Mouse (Mus musculus) limb, embryonic 13.5 days (tissue): ENCODE measurements around the gene Cmya5. TPM values are rescaled to one million over a fixed set of nuclear protein-coding genes. Genes with fewer than 3 reads are reported as not detected.
A peak's percentile ranks its signal among the peaks of the same experiment; 100 is the strongest.

Experiments used
- ATAC-seq: fragments of 200-750 bp; cut with Nextera tagmentation; 2 replicates; pipeline ENCODE4 v1.8.0; 2017; ENCODE audit warnings: low read depth, moderate number of reproducible peaks, moderate TSS enrichment; ENCODE audit not compliant: low FRiP score
- H3K27ac ChIP-seq: fragments of 300-500 bp; sonication (generic); 2 replicates; pipeline ENCODE4 v1.5.1; 2015; ENCODE audit warnings: inconsistent platforms, mild to moderate bottlenecking, moderate library complexity
- H3K27me3 ChIP-seq: fragments of 300-500 bp; sonication (generic); 2 replicates; pipeline ENCODE4 v1.6.1; 2015; ENCODE audit warnings: mild to moderate bottlenecking, inconsistent platforms
- H3K36me3 ChIP-seq: fragments of 300-500 bp; sonication (generic); 2 replicates; pipeline ENCODE4 v1.6.1; 2015; ENCODE audit warnings: inconsistent platforms, mild to moderate bottlenecking, moderate library complexity
- H3K4me1 ChIP-seq: fragments of 300-500 bp; sonication (generic); 2 replicates; pipeline ENCODE4 v1.6.1; 2015; ENCODE audit warnings: inconsistent platforms
- H3K4me2 ChIP-seq: fragments of 300-500 bp; sonication (generic); replicated peaks from 2 replicates; pipeline ENCODE4 v1.6.1; 2015; ENCODE audit warnings: inconsistent platforms, mild to moderate bottlenecking, moderate library complexity
- H3K4me3 ChIP-seq: fragments of 300-500 bp; sonication (generic); 2 replicates; pipeline ENCODE4 v1.5.1; 2015; ENCODE audit warnings: moderate library complexity, mild to moderate bottlenecking, inconsistent platforms
- H3K9ac ChIP-seq: fragments of 300-500 bp; sonication (generic); 2 replicates; pipeline ENCODE4 v1.6.1; 2015; ENCODE audit warnings: mild to moderate bottlenecking, inconsistent platforms
- H3K9me3 ChIP-seq: fragments of 300-500 bp; sonication (generic); 2 replicates; pipeline ENCODE4 v1.6.1; 2016; ENCODE audit warnings: inconsistent platforms
- WGBS: fragments of 180-500 bp; shearing (Covaris S2); methylation state at CpG from one replicate; pipeline ENCODE4 v1.1.7; 2015; 5-methylcytosine and 5-hydroxymethylcytosine counted together
- polyA plus RNA-seq: library from polyadenylated mRNA; unstranded; fragments of >200 nt; fragmentation: Nextera tagmentation; extraction: Ambion mirVana; gene quantifications from 2 replicates; pipeline ENCODE4 v1.2.1, GENCODE M21; 2015

Gene Cmya5
- polyA plus RNA-seq, 1 experiment from 2014 or later = 0.22 TPM

GRCm38 (mm10) chr13:93004003-93004402 is 140.5 kb downstream of the Cmya5 start:
- ATAC-seq = no peak
- H3K4me2 ChIP-seq = no peak overlapping the region
- H3K9me3 ChIP-seq = no peaks in the 10 kb centered on the region
- H3K27ac ChIP-seq = no peak overlapping the region
- H3K36me3 ChIP-seq = no peaks in the 10 kb centered on the region
- 76% methylated on average over 6 of the region's 6 CpGs for WGBS
- H3K4me1 ChIP-seq = no peaks in the 10 kb centered on the region
- H3K27me3 ChIP-seq = no peaks in the 10 kb centered on the region
- no peak overlapping the region for H3K4me3 ChIP-seq
- no peak overlapping the region for H3K9ac ChIP-seq

DNA sequence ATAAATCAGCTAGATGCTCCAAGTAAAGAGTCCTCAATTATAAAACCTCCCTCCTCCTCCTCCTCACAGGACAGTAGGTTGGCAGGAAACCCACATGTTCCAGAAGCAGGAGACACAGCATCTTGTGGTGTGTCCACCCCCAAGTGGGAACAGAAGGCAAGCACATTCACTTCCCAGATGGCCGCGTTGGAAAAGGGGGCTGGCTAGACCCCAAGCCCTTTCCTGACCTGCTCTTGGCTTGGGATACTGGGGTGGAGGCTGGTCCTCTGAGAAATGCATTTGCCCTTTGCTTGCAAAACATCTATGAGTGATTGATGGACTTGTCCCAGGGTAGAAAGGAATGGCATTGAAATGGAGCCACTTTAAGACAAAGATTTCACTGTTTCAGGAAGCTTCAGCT is 142.1 kb downstream of the Cmya5 start:
- Histone ChIP-seq H3K4me3 (no peak overlapping the region), H3K4me2 (no peak overlapping the region), H3K4me1 (no peaks in the 10 kb centered on the region), H3K9me3 (no peaks in the 10 kb centered on the region), H3K27me3 (no peaks in the 10 kb centered on the region), H3K36me3 (no peaks in the 10 kb centered on the region), H3K27ac (no peak overlapping the region), H3K9ac (no peak overlapping the region)
- ATAC-seq = no peak
- 79% methylated on average over 2 of the region's 2 CpGs for WGBS

DNA sequence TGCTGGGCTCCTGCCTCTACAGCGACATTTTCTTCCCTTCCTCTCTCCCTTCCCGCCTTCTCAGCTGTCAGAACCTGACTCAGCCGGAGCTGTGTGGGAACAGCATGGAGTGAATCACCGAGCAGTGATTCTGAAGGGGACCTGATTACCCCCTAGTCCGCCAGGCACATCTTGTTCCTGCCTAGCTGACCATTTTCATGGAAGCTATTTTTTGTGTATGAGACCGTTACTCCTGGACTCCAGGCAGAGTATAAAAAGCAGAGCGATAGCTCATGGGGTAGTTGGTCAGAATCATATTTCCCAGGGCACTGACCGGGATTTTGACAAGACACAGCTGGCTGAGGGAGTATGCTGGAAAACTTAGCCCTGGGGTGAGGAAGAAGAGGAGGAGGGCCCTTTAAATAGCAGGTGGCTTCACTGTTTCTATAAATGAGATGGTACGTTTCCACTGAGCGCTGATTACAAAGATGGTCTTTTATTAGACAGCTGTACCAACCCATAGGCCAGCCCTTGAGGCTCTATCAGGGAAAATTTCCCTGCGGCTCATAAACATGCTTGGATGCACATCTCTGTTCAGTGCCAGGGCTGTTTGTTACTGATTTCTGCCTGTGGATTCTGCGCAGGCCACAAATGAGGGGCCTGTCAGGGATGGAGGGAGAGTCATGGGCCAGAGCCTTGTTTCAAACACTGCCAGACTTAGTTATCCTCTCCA is 143.7 kb downstream of the Cmya5 start:
- H3K9me3 ChIP-seq = no peaks in the 10 kb centered on the region
- peak; percentile 54; the same call in 1 of the 2 replicates for ATAC-seq
- WGBS = 64% methylated on average over 12 of the region's 12 CpGs
- no peaks in the 10 kb centered on the region for H3K36me3 ChIP-seq
- no peak overlapping the region for H3K9ac ChIP-seq
- H3K27me3 ChIP-seq = no peaks in the 10 kb centered on the region
- H3K27ac ChIP-seq = no peak overlapping the region
- H3K4me1 ChIP-seq = no peaks in the 10 kb centered on the region
- no peak overlapping the region for H3K4me3 ChIP-seq
- H3K4me2 ChIP-seq = no peak overlapping the region

DNA sequence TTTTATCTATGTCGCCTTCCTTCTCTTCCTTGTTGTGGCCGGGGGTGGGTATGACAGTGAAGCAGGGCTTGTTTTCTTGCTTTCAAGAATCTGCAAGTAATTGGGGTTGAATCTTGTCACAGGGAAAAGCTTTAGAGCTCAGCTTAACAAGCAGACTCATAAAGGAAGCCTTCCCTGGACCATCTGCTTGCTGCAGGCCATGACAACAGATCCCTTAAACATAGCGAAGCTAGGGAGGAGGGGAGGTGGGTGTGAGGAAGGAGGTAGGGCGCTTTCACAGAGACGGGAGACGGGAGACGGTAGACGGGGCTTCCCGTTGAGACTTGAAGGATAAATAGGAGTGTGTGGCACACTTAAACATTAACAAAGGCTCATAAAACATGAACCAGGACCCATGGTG is 144.7 kb downstream of the Cmya5 start:
- Histone ChIP-seq H3K36me3 (no peaks in the 10 kb centered on the region), H3K9ac (no peak overlapping the region), H3K9me3 (no peaks in the 10 kb centered on the region), H3K4me2 (no peak overlapping the region), H3K27me3 (no peaks in the 10 kb centered on the region), H3K4me3 (no peak overlapping the region), H3K4me1 (no peaks in the 10 kb centered on the region), H3K27ac (no peak overlapping the region)
- WGBS = 31% methylated on average over 9 of the region's 9 CpGs
- ATAC-seq = peak; percentile 32; the same call in 1 of the 2 replicates

- Histone ChIP-seq H3K9me3 (no peaks in the 10 kb centered on the region), H3K27me3 (no peaks in the 10 kb centered on the region), H3K9ac (no peak overlapping the region), H3K36me3 (no peaks in the 10 kb centered on the region), H3K4me3 (no peak overlapping the region), H3K4me1 (no peaks in the 10 kb centered on the region), H3K4me2 (no peak overlapping the region), H3K27ac (no peak overlapping the region)
- no peak for ATAC-seq
Measured at GRCm38 (mm10) chr13:92994743-92995142, 149.8 kb downstream of the Cmya5 start.

- Histone ChIP-seq H3K9ac (no peak overlapping the region), H3K9me3 (no peaks in the 10 kb centered on the region), H3K4me1 (no peaks in the 10 kb centered on the region), H3K27ac (no peak overlapping the region), H3K4me2 (no peak overlapping the region), H3K27me3 (no peaks in the 10 kb centered on the region), H3K4me3 (no peak overlapping the region), H3K36me3 (no peaks in the 10 kb centered on the region)
- WGBS = 87% methylated on average over 5 of the region's 5 CpGs
- no peak for ATAC-seq
Measured at GRCm38 (mm10) chr13:92992823-92993222, 151.7 kb downstream of the Cmya5 start.

Other genes starting within 250 kb of the Cmya5 start
- gene Tent2, start 47.7 kb upstream of the Cmya5 start, polyA plus RNA-seq = 72.1 and 76.7 TPM in 2 replicates
- gene Homer1, start 154.9 kb upstream of the Cmya5 start, polyA plus RNA-seq = 5.9 and 6.3 TPM in 2 replicates